Mouse (Mus musculus) hindbrain, postnatal 0 days (tissue): ENCODE data around the gene Elovl3. TPM values are rescaled to one million over a fixed set of nuclear protein-coding genes. Genes with fewer than 3 reads are reported as not detected.

Experiments used
- ATAC-seq: fragments of 200-750 bp; cut with Nextera tagmentation; 2 replicates; pipeline ENCODE4 v1.8.0; 2017; ENCODE audit warnings: mild to moderate bottlenecking, moderate TSS enrichment, moderate library complexity
- DNase-seq: peaks from one replicate; pipeline ENCODE4 v3.0.0-alpha.2; 2015; ENCODE audit warnings: low spot score
- H3K27ac ChIP-seq: fragments of 300-500 bp; sonication (generic); 2 replicates; pipeline ENCODE4 v1.5.1; 2014; ENCODE audit warnings: mild to moderate bottlenecking
- H3K27me3 ChIP-seq: fragments of 300-500 bp; sonication (generic); 2 replicates; pipeline ENCODE4 v1.6.1; 2014; ENCODE audit warnings: low read length, mixed read lengths; ENCODE audit not compliant: insufficient read depth
- H3K36me3 ChIP-seq: fragments of 300-500 bp; sonication (generic); 2 replicates; pipeline ENCODE4 v1.6.1; 2014; ENCODE audit warnings: low read length, mixed read lengths; ENCODE audit not compliant: insufficient read depth
- H3K4me1 ChIP-seq: fragments of 300-500 bp; sonication (generic); 2 replicates; pipeline ENCODE4 v1.6.1; 2014; ENCODE audit warnings: antibody characterized with exemption, low read length, mixed read lengths; ENCODE audit not compliant: insufficient read depth
- H3K4me2 ChIP-seq: fragments of 300-500 bp; sonication (generic); 2 replicates; pipeline ENCODE4 v1.6.1; 2014; ENCODE audit warnings: low read depth, mild to moderate bottlenecking, low read length, moderate library complexity, mixed read lengths
- H3K4me3 ChIP-seq: fragments of 300-500 bp; sonication (generic); 2 replicates; pipeline ENCODE4 v1.5.1; 2014; ENCODE audit warnings: low read length
- H3K9ac ChIP-seq: fragments of 300-500 bp; sonication (generic); replicated peaks from 2 replicates; pipeline ENCODE4 v1.6.1; 2014; ENCODE audit warnings: mild to moderate bottlenecking, low read length, moderate library complexity, mixed read lengths
- H3K9me3 ChIP-seq: fragments of 300-500 bp; sonication (generic); 2 replicates; pipeline ENCODE4 v1.6.1; 2016; ENCODE audit warnings: low read length, mixed read lengths
- CTCF ChIP-seq: IDR thresholded peaks from 2 replicates; pipeline ENCODE4 v1.5.1; 2016; ENCODE audit warnings: antibody characterized with exemption, control low read depth, low read depth
- WGBS: fragments of 180-500 bp; shearing (Covaris S2); extraction: QIAGEN DNeasy Blood & Tissue Kit; methylation state at CpG from one replicate; pipeline ENCODE4 v1.1.7; 2014; 5-methylcytosine and 5-hydroxymethylcytosine counted together
- polyA plus RNA-seq: library from polyadenylated mRNA; unstranded; fragments of >200 nt; fragmentation: Nextera tagmentation; extraction: Ambion mirVana; gene quantifications from 2 replicates; pipeline ENCODE4 v1.2.1, GENCODE M21; 2015
- total RNA-seq: library from RNA; depleted of rRNA; stranded (reverse); fragments of >200 nt; gene quantifications from 2 replicates; pipeline ENCODE4 v1.2.3, GENCODE M21; 2014

Elovl3 gene
- total and polyA plus RNA-seq, 2 experiments from 2014 or later = not detected

DNA sequence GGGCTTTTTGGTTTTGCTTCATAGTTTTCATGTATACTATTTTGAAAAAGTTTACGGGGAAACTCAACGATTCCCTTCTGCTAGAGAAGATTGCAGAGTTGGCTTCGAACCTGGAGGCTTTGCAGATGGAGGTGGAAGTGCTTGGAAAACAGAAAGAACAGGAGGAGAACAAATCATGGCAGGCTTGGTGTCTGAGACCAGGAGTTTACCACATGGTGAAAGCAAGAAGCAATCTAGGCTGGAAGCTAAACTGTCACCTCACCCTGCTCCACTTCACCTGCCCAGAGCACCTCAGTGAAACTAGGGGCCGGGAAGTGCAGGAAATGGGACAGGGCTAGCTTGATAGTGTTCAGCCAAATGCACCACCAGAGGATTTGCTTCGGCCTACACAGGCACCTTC lies 35.3 kb upstream of the Elovl3 start:
- no peak for ATAC-seq
- H3K4me3 ChIP-seq = no peak overlapping the region
- H3K9me3 ChIP-seq = 0 out of 2 replicates have a peak, but pooled peaks cover 2% of the 10 kb centered on the region
- DNase-seq = no peak
- H3K36me3 ChIP-seq = no peaks in the 10 kb centered on the region
- TF ChIP-seq CTCF = no peak
- H3K27ac ChIP-seq = no peak overlapping the region
- no peaks in the 10 kb centered on the region for H3K27me3 ChIP-seq
- no peaks in the 10 kb centered on the region for H3K4me1 ChIP-seq
- H3K9ac ChIP-seq = no peak overlapping the region
- H3K4me2 ChIP-seq = no peak overlapping the region
- 90% methylated on average over 5 of the region's 5 CpGs for whole genome bisulfite sequencing

DNA sequence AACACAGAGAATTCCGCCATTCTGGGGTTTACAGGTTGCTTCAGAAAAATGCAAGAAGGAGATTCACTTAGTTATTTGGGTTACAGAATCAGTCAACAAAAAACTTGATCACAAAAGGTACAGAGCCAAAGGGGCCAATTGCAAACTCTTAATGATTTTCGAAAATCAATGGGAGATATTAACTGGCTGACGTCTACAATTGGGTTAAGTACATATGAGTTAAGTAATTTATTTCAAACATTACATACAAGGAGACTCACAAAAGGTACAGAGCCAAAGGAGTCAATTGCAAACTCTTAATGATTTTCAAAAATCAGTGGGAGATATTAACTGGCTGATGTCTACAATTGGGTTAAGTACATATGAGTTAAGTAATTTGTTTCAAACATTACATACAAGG lies 32.1 kb upstream of the Elovl3 start:
- Histone ChIP-seq H3K4me2 (no peak overlapping the region), H3K4me1 (no peaks in the 10 kb centered on the region), H3K9ac (no peak overlapping the region), H3K27ac (no peak overlapping the region), H3K27me3 (no peaks in the 10 kb centered on the region), H3K4me3 (no peak overlapping the region), H3K9me3 (0 out of 2 replicates have a peak, but pooled peaks cover 2% of the 10 kb centered on the region), H3K36me3 (no peaks in the 10 kb centered on the region)
- TF ChIP-seq CTCF = no peak
- 95% methylated on average over 3 of the region's 3 CpGs for WGBS
- ATAC-seq (no peak), DNase-seq (no peak)

DNA sequence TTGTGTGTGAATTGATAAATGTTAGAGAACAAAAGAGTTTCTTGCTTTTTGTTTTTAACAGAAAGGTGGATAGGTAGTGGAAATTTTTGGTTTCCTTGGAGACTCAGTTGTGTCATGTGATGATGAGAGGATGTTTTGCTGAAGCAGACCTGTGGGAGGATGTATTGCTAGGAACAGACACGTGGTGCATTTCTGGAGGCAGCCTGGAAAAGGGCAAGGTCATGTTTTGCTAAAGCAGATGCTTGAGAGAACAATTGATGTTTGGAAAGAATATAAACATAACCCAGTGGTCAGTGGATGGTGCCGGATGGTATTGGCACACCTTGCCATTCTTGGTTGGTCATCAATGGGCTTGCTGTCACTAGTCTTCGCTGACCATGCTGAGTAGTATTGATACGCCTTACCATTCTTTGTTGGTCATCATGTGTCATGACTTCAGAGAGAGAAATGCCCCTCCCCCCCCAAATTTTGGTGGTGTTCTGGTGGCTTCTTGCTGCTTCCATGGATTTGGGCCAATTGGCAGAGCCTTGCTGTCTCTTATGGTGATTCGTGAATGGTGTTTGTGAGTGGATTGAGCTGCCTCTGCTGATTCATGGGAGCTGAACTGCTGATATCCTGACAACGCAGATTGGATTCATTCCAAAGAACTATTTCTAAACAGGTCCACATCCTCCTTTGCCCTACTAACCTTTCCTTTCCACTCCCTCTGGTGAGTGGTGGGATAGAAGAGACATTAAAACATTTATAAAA lies 28.1 kb upstream of the Elovl3 start:
- Histone ChIP-seq H3K9ac (no peak overlapping the region), H3K4me3 (no peak overlapping the region), H3K9me3 (0 out of 2 replicates have a peak, but pooled peaks cover 2% of the 10 kb centered on the region), H3K4me1 (no peaks in the 10 kb centered on the region), H3K27me3 (no peaks in the 10 kb centered on the region), H3K36me3 (no peaks in the 10 kb centered on the region), H3K27ac (no peak overlapping the region), H3K4me2 (no peak overlapping the region)
- 79% methylated on average over 6 of the region's 6 CpGs for WGBS
- ATAC-seq = no peak
- DNase-seq = no peak
- no peak for TF ChIP-seq CTCF

DNA sequence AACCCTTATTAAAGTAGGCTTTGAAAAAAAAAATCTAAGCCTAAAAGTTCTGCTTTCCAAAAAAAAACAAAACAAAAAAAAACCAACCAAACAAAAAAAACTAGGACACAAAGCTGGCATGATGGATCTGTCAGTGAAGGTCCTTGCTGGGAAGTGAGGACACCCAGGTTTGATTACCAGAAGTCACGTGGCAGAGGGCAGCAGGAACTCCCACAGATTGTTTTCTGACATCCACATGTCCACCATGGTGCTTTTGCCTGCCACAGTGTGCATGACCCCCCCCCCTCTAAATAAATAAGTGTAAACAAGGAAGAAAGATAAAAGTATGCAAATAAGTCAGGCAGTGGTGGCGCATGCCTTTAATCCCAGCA lies 27.5 kb upstream of the Elovl3 start:
- TF ChIP-seq CTCF = no peak
- ATAC-seq = no peak
- 90% methylated on average over 2 of the region's 2 CpGs for WGBS

DNA sequence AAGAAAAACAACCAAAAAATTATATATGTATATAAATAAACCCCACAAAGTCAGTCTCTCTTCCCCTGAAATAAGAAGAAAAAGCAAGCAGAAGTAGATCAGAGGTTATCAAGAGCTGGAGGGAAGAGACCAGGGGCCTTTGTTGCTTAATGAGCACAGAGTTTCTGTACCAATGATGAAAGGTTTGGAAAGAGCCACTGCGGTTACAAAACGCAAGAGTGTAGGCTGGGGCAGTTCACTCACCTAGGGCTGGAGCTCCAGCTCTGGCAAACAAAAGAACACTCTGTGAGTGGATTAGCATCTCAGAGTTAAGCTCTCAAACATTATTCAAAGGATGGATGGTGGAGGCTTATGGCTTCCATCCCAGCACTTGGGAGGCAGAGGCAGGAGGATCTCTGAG lies 21.5 kb upstream of the Elovl3 start:
- TF ChIP-seq CTCF = no peak
- 77% methylated on average over 2 of the region's 2 CpGs for WGBS
- no peaks in the 10 kb centered on the region for H3K4me1 ChIP-seq
- no peak overlapping the region for H3K4me3 ChIP-seq
- DNase-seq = no peak
- H3K36me3 ChIP-seq = no peaks in the 10 kb centered on the region
- no peak overlapping the region for H3K27ac ChIP-seq
- H3K4me2 ChIP-seq = no peak overlapping the region
- no peaks in the 10 kb centered on the region for H3K9me3 ChIP-seq
- no peak overlapping the region for H3K9ac ChIP-seq
- H3K27me3 ChIP-seq = no peaks in the 10 kb centered on the region; the same call in 1 of the 2 replicates
- no peak for ATAC-seq

More for the DNA sequence above, 27.5 kb upstream of the Elovl3 start:
- no peak overlapping the region for H3K4me2 ChIP-seq
- H3K4me3 ChIP-seq = no peak overlapping the region
- no peaks in the 10 kb centered on the region for H3K4me1 ChIP-seq
- no peak overlapping the region for H3K27ac ChIP-seq
- H3K27me3 ChIP-seq = no peaks in the 10 kb centered on the region
- no peaks in the 10 kb centered on the region for H3K36me3 ChIP-seq
- 0 out of 2 replicates have a peak, but pooled peaks cover 2% of the 10 kb centered on the region for H3K9me3 ChIP-seq
- DNase-seq = no peak
- H3K9ac ChIP-seq = no peak overlapping the region

DNA sequence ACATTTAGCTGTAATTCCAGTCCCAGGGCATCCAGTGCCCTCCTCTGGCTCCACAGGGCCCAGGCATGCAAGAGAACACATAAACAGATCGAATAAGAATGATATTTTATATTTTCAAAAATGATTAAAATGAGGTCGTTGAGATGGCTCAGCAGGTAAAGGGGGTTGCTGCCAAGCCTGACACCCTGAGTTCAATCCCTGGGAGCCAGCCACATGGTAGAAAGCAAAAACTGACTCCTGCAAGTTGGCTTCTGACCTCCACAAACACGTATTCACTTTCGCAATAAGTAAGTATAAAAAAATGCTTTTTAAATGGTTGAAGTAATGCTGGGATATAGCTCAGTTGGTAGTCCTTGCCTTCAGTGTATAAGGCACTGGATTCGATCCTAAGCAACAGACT lies 20.9 kb upstream of the Elovl3 start:
- H3K27ac ChIP-seq = no peak overlapping the region
- no peak overlapping the region for H3K4me3 ChIP-seq
- H3K27me3 ChIP-seq = no peaks in the 10 kb centered on the region; the same call in 1 of the 2 replicates
- no peak for TF ChIP-seq CTCF
- DNase-seq = no peak
- no peaks in the 10 kb centered on the region for H3K36me3 ChIP-seq
- H3K9ac ChIP-seq = no peak overlapping the region
- ATAC-seq = no peak
- WGBS = 85% methylated on average over 5 of the region's 5 CpGs
- H3K4me2 ChIP-seq = no peak overlapping the region
- no peaks in the 10 kb centered on the region for H3K9me3 ChIP-seq
- no peaks in the 10 kb centered on the region for H3K4me1 ChIP-seq

DNA sequence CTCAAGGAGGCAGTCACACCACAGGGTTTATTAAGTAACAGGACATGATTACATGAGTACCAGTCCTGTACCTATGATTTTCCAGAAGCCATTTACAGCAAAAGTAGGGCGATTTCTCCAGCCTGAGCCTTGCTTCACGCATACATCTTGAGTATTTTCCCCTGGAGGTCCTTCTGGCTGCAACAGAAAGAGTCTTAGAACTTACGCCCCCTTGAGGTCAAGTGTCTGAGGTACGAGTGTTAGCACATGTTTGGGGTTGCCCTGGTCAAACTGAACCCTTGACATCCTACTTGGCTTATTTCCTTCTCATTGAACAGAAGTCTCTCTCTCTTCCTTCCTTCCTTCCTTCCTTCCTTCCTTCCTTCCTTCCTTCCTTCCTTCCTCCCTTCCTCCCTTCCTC lies 17.1 kb upstream of the Elovl3 start:
- WGBS = 62% methylated on average over 4 of the region's 4 CpGs

More for the DNA sequence above, 17.1 kb upstream of the Elovl3 start:
- no peak overlapping the region for H3K9ac ChIP-seq
- H3K27me3 ChIP-seq = no peaks in the 10 kb centered on the region; the same call in 1 of the 2 replicates
- no peaks in the 10 kb centered on the region for H3K36me3 ChIP-seq
- H3K9me3 ChIP-seq = no peaks in the 10 kb centered on the region
- no peak overlapping the region for H3K27ac ChIP-seq
- no peak for DNase-seq
- H3K4me1 ChIP-seq = no peaks in the 10 kb centered on the region
- H3K4me3 ChIP-seq = no peak overlapping the region
- no peak for TF ChIP-seq CTCF
- no peak overlapping the region for H3K4me2 ChIP-seq
- no peak for ATAC-seq
